Mouse (Mus musculus) limb, embryonic 14.5 days (tissue): Measurements from ENCODE around the gene Tnni1. TPM values are rescaled to one million over a fixed set of nuclear protein-coding genes. Genes with fewer than 3 reads are reported as not detected.

Source experiments
- ATAC-seq: fragments of 200-750 bp; cut with Nextera tagmentation; 2 replicates; pipeline ENCODE4 v1.8.0; 2017; ENCODE audit warnings: low read depth, moderate number of reproducible peaks, moderate TSS enrichment; ENCODE audit not compliant: low FRiP score
- DNase-seq: peaks from one replicate; pipeline ENCODE4 v3.0.0-alpha.2; 2015; ENCODE audit warnings: low spot score
- H3K27ac ChIP-seq: fragments of 300-500 bp; sonication (generic); replicated peaks from 2 replicates; pipeline ENCODE4 v1.5.1; 2014; ENCODE audit warnings: low read depth, mild to moderate bottlenecking, low read length, moderate library complexity, mixed read lengths
- H3K27me3 ChIP-seq: fragments of 300-500 bp; sonication (generic); 2 replicates; pipeline ENCODE4 v1.6.1; 2014; ENCODE audit warnings: low read length, mixed read lengths; ENCODE audit not compliant: control insufficient read depth, insufficient read depth
- H3K36me3 ChIP-seq: fragments of 300-500 bp; sonication (generic); 2 replicates; pipeline ENCODE4 v1.6.1; 2014; ENCODE audit warnings: mild to moderate bottlenecking, low read length, moderate library complexity, mixed read lengths; ENCODE audit not compliant: control insufficient read depth, insufficient read depth
- H3K4me1 ChIP-seq: fragments of 300-500 bp; sonication (generic); 2 replicates; pipeline ENCODE4 v1.6.1; 2014; ENCODE audit warnings: antibody characterized with exemption, low read length, mixed read lengths; ENCODE audit not compliant: control insufficient read depth, insufficient read depth
- H3K4me2 ChIP-seq: fragments of 300-500 bp; sonication (generic); replicated peaks from 2 replicates; pipeline ENCODE4 v1.6.1; 2014; ENCODE audit warnings: low read depth, mild to moderate bottlenecking, low read length, moderate library complexity; ENCODE audit not compliant: severe bottlenecking
- H3K4me3 ChIP-seq: fragments of 300-500 bp; sonication (generic); replicated peaks from 2 replicates; pipeline ENCODE4 v1.5.1; 2014; ENCODE audit warnings: low read length
- H3K9ac ChIP-seq: fragments of 300-500 bp; sonication (generic); 2 replicates; pipeline ENCODE4 v1.6.1; 2014; ENCODE audit warnings: mild to moderate bottlenecking, low read depth, low read length, moderate library complexity; ENCODE audit not compliant: severe bottlenecking
- H3K9me3 ChIP-seq: fragments of 300-500 bp; sonication (generic); 2 replicates; pipeline ENCODE4 v1.6.1; 2016; ENCODE audit warnings: low read length; ENCODE audit not compliant: control insufficient read depth
- POLR2A ChIP-seq: fragments of 200-500 bp; IDR thresholded peaks from 2 replicates; pipeline ENCODE4 v1.8.0; 2012; ENCODE audit warnings: inconsistent platforms, mild to moderate bottlenecking, moderate library complexity, borderline replicate concordance; ENCODE audit not compliant: insufficient read depth, insufficient read length; ENCODE audit errors: extremely low read depth
- WGBS: fragments of 180-500 bp; shearing (Covaris S2); extraction: QIAGEN DNeasy Blood & Tissue Kit; methylation state at CpG from one replicate; pipeline ENCODE4 v1.1.7; 2014; 5-methylcytosine and 5-hydroxymethylcytosine counted together
- polyA plus RNA-seq, 2 experiments: library from polyadenylated mRNA; depleted of rRNA in 1 of 2; stranded (reverse) in 1 of 2; unstranded in 1 of 2; fragments of >200 nt; fragmentation: Nextera tagmentation in 1 of 2; extraction: Ambion mirVana in 1 of 2; gene quantifications; 2 replicates each; pipeline versions ENCODE4 v1.2.1 to v1.2.3; 2012 to 2014

Gene Tnni1
- polyA plus RNA-seq, 2 experiments: 357 to 419 TPM

GRCm38 (mm10) chr1:135763503-135764205 lies 15.6 kb upstream of the Tnni1 start:
- no peaks in the 10 kb centered on the region for H3K27me3 ChIP-seq
- no peaks in the 10 kb centered on the region for H3K9me3 ChIP-seq
- no peak overlapping the region for H3K27ac ChIP-seq
- ATAC-seq: peak; percentile 24; the same call in 1 of the 2 replicates
- H3K4me2 ChIP-seq: no peak overlapping the region
- 68% methylated on average over 9 of the region's 9 CpGs for WGBS
- peaks cover 5% of the 10 kb centered on the region for H3K36me3 ChIP-seq
- peaks cover 20% of the 10 kb centered on the region for H3K4me1 ChIP-seq
- TF ChIP-seq POLR2A: no peak
- H3K9ac ChIP-seq: no peak overlapping the region
- peak; percentile 60 for DNase-seq
- H3K4me3 ChIP-seq: no peak overlapping the region

GRCm38 (mm10) chr1:135764206-135764528 lies 15.1 kb upstream of the Tnni1 start:
- no peaks in the 10 kb centered on the region for H3K27me3 ChIP-seq
- no peak overlapping the region for H3K4me3 ChIP-seq
- ATAC-seq: no peak
- no peak for DNase-seq
- 0 out of 2 replicates have a peak overlapping the region, but pooled peaks have one; percentile 13 for H3K27ac ChIP-seq
- peaks cover 20% of the 10 kb centered on the region for H3K4me1 ChIP-seq
- no peak overlapping the region for H3K4me2 ChIP-seq
- 57% methylated on average over 2 of the region's 2 CpGs for WGBS
- TF ChIP-seq POLR2A: no peak
- no peak overlapping the region for H3K9ac ChIP-seq
- peaks cover 10% of the 10 kb centered on the region for H3K36me3 ChIP-seq
- no peaks in the 10 kb centered on the region for H3K9me3 ChIP-seq

GRCm38 (mm10) chr1:135765645-135766591 lies 13.3 kb upstream of the Tnni1 start, which contains the start of gene Phlda3:
Phlda3 (plus strand) TSS chr1:135766119.
- 1% methylated on average over 52 of the region's 90 CpGs for WGBS
- H3K9me3 ChIP-seq: no peaks in the 10 kb centered on the region
- H3K4me2 ChIP-seq: peak within 1 kb of the TSS; percentile 91
- peaks cover 25% of the 10 kb centered on the region for H3K36me3 ChIP-seq
- peak within 1 kb of the TSS; percentile 88 for H3K27ac ChIP-seq
- peak; percentile 74 for DNase-seq
- H3K9ac ChIP-seq: peak within 1 kb of the TSS; percentile 89
- TF ChIP-seq POLR2A: 0 out of 2 replicates have a peak, but pooled peaks have one; percentile 61
- peak within 1 kb of the TSS; percentile 78 for H3K4me3 ChIP-seq
- peaks cover 26% of the 10 kb centered on the region for H3K4me1 ChIP-seq
- no peaks in the 10 kb centered on the region for H3K27me3 ChIP-seq
- ATAC-seq: peak; percentile 87

GRCm38 (mm10) chr1:135766592-135767306 lies 12.5 kb upstream of the Tnni1 start:
- no peak for TF ChIP-seq POLR2A
- peaks cover 29% of the 10 kb centered on the region for H3K4me1 ChIP-seq
- DNase-seq (no peak), ATAC-seq (no peak)
- H3K4me2 ChIP-seq: peak overlapping the region; percentile 91
- WGBS: 23% methylated on average over 21 of the region's 30 CpGs
- peak overlapping the region; percentile 78 for H3K4me3 ChIP-seq
- peak overlapping the region; percentile 88 for H3K27ac ChIP-seq
- H3K9me3 ChIP-seq: no peaks in the 10 kb centered on the region
- peaks cover 25% of the 10 kb centered on the region for H3K36me3 ChIP-seq
- H3K27me3 ChIP-seq: no peaks in the 10 kb centered on the region
- H3K9ac ChIP-seq: peak overlapping the region; percentile 89
